Mouse (Mus musculus) limb, embryonic 14.5 days (tissue): Measurements from ENCODE around the gene B4galnt3. TPM values are rescaled to one million over a fixed set of nuclear protein-coding genes. Genes with fewer than 3 reads are reported as not detected.

ENCODE experiments used
- ATAC-seq: fragments of 200-750 bp; cut with Nextera tagmentation; 2 replicates; pipeline ENCODE4 v1.8.0; 2017; ENCODE audit warnings: low read depth, moderate number of reproducible peaks, moderate TSS enrichment; ENCODE audit not compliant: low FRiP score
- DNase-seq: peaks from one replicate; pipeline ENCODE4 v3.0.0-alpha.2; 2015; ENCODE audit warnings: low spot score
- H3K27ac ChIP-seq: fragments of 300-500 bp; sonication (generic); replicated peaks from 2 replicates; pipeline ENCODE4 v1.5.1; 2014; ENCODE audit warnings: low read depth, mild to moderate bottlenecking, low read length, moderate library complexity, mixed read lengths
- H3K27me3 ChIP-seq: fragments of 300-500 bp; sonication (generic); 2 replicates; pipeline ENCODE4 v1.6.1; 2014; ENCODE audit warnings: low read length, mixed read lengths; ENCODE audit not compliant: control insufficient read depth, insufficient read depth
- H3K36me3 ChIP-seq: fragments of 300-500 bp; sonication (generic); 2 replicates; pipeline ENCODE4 v1.6.1; 2014; ENCODE audit warnings: mild to moderate bottlenecking, low read length, moderate library complexity, mixed read lengths; ENCODE audit not compliant: control insufficient read depth, insufficient read depth
- H3K4me1 ChIP-seq: fragments of 300-500 bp; sonication (generic); 2 replicates; pipeline ENCODE4 v1.6.1; 2014; ENCODE audit warnings: antibody characterized with exemption, low read length, mixed read lengths; ENCODE audit not compliant: control insufficient read depth, insufficient read depth
- H3K4me2 ChIP-seq: fragments of 300-500 bp; sonication (generic); replicated peaks from 2 replicates; pipeline ENCODE4 v1.6.1; 2014; ENCODE audit warnings: low read depth, mild to moderate bottlenecking, low read length, moderate library complexity; ENCODE audit not compliant: severe bottlenecking
- H3K4me3 ChIP-seq: fragments of 300-500 bp; sonication (generic); replicated peaks from 2 replicates; pipeline ENCODE4 v1.5.1; 2014; ENCODE audit warnings: low read length
- H3K9ac ChIP-seq: fragments of 300-500 bp; sonication (generic); 2 replicates; pipeline ENCODE4 v1.6.1; 2014; ENCODE audit warnings: mild to moderate bottlenecking, low read depth, low read length, moderate library complexity; ENCODE audit not compliant: severe bottlenecking
- H3K9me3 ChIP-seq: fragments of 300-500 bp; sonication (generic); 2 replicates; pipeline ENCODE4 v1.6.1; 2016; ENCODE audit warnings: low read length; ENCODE audit not compliant: control insufficient read depth
- POLR2A ChIP-seq: fragments of 200-500 bp; IDR thresholded peaks from 2 replicates; pipeline ENCODE4 v1.8.0; 2012; ENCODE audit warnings: inconsistent platforms, mild to moderate bottlenecking, moderate library complexity, borderline replicate concordance; ENCODE audit not compliant: insufficient read depth, insufficient read length; ENCODE audit errors: extremely low read depth
- WGBS: fragments of 180-500 bp; shearing (Covaris S2); extraction: QIAGEN DNeasy Blood & Tissue Kit; methylation state at CpG from one replicate; pipeline ENCODE4 v1.1.7; 2014; 5-methylcytosine and 5-hydroxymethylcytosine counted together
- polyA plus RNA-seq, 2 experiments: library from polyadenylated mRNA; depleted of rRNA in 1 of 2; stranded (reverse) in 1 of 2; unstranded in 1 of 2; fragments of >200 nt; fragmentation: Nextera tagmentation in 1 of 2; extraction: Ambion mirVana in 1 of 2; gene quantifications; 2 replicates each; pipeline versions ENCODE4 v1.2.1 to v1.2.3; 2012 to 2014

The B4galnt3 gene
- polyA plus RNA-seq, 2 experiments = 0.37 to 3.7 TPM

DNA sequence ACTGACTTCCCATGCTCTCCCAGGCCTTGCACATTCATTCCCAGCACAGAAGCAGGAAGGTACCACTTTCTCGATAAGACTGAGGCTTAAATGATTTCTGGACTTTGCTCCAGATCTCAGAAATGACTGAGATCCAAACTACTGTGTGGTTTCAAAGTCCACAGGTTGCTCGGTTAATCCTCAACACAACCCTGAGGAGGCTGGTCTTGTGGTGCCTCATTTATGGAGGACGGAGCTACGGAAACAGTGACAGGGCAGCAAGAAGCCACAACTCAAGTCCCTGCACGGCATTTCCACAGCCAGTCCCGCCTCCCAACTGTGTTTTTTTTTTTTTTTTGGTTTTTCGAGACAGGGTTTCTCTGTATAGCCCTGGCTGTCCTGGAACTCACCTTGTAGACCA lies 43.3 kb downstream of the B4galnt3 start:
- no peak overlapping the region for H3K27ac ChIP-seq
- no peaks in the 10 kb centered on the region for H3K36me3 ChIP-seq
- no peak overlapping the region for H3K4me2 ChIP-seq
- no peak for ATAC-seq
- no peaks in the 10 kb centered on the region for H3K9me3 ChIP-seq
- no peak for TF ChIP-seq POLR2A
- no peak overlapping the region for H3K4me3 ChIP-seq
- no peak overlapping the region for H3K9ac ChIP-seq
- H3K4me1 ChIP-seq = no peaks in the 10 kb centered on the region
- H3K27me3 ChIP-seq = no peaks in the 10 kb centered on the region
- DNase-seq = no peak
- 84% methylated on average over 7 of the region's 7 CpGs for WGBS

DNA sequence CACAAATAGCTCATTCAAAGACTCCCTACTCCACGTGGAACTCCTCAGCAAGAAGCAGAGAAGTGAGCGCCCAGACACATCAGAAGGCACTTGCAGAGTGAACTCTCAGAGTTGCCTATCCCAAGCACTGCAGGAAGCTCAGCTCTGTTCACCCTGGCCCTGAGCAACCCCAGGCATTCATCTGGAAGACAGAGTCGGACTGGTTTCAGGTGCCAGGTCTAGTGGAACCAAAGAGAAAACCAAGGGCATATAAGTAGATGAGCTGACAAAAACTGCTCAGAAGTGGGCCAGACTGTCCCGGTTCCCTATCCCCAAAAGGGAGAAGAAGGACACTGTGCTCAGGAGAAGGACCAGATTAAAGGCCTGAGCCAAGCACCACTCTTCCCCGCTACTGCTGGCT lies 44.5 kb downstream of the B4galnt3 start:
- Histone ChIP-seq H3K4me2 (no peak overlapping the region), H3K36me3 (no peaks in the 10 kb centered on the region), H3K4me3 (no peak overlapping the region), H3K4me1 (no peaks in the 10 kb centered on the region), H3K27ac (no peak overlapping the region), H3K9ac (no peak overlapping the region), H3K9me3 (no peaks in the 10 kb centered on the region), H3K27me3 (no peaks in the 10 kb centered on the region)
- no peak for ATAC-seq
- DNase-seq = no peak
- TF ChIP-seq POLR2A = no peak
- 79% methylated on average over 5 of the region's 5 CpGs for WGBS

DNA sequence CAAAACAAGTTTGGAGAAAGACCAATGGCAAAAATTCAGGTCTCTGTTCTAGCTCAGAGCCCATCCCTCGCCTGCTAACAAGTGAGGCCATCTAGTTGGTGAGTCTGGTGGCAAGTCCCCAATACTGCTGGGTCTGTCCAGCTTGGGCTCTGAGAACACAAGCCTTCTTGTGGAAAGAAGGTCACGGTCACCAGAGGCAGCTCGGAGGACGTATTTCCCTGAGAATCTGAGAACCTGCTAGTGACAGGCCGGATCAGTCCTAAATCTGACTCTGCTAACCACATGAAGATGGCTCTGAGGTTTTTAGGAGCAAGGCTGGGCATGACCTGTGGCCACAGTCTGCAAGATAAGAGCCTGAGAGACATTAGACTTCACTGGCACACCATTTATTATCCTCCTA lies 47.7 kb downstream of the B4galnt3 start:
- H3K27me3 ChIP-seq = no peaks in the 10 kb centered on the region
- no peak overlapping the region for H3K4me2 ChIP-seq
- 74% methylated on average over 5 of the region's 5 CpGs for WGBS
- no peaks in the 10 kb centered on the region for H3K36me3 ChIP-seq
- H3K9me3 ChIP-seq = no peaks in the 10 kb centered on the region
- no peak overlapping the region for H3K4me3 ChIP-seq
- TF ChIP-seq POLR2A = no peak
- H3K9ac ChIP-seq = no peak overlapping the region
- H3K4me1 ChIP-seq = no peaks in the 10 kb centered on the region
- ATAC-seq (no peak), DNase-seq (no peak)
- no peak overlapping the region for H3K27ac ChIP-seq

DNA sequence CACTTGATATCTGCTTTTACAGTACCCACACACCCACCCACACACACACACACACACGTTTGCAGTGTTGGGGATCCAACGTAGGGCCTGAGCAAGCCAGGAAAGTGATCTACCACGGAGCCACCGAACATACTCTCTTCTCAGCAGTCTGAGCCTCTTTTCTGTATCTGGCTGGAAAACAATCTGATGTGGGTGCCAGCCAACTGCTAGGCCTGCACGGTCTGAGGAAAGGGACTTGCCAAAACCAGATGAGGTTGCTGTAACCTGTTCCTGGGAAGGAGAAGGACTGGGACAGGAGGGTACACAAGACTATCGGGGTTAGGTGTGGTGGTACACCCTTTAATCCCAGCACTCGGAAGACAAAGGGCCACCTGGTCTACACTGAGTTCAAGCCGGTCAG lies 51.1 kb downstream of the B4galnt3 start:
- no peak overlapping the region for H3K9ac ChIP-seq
- DNase-seq (no peak), ATAC-seq (no peak)
- H3K36me3 ChIP-seq = no peaks in the 10 kb centered on the region
- no peaks in the 10 kb centered on the region for H3K9me3 ChIP-seq
- no peaks in the 10 kb centered on the region for H3K4me1 ChIP-seq
- 80% methylated on average over 8 of the region's 8 CpGs for whole genome bisulfite sequencing
- TF ChIP-seq POLR2A = no peak
- H3K4me3 ChIP-seq = no peak overlapping the region
- no peaks in the 10 kb centered on the region for H3K27me3 ChIP-seq
- H3K4me2 ChIP-seq = no peak overlapping the region
- H3K27ac ChIP-seq = no peak overlapping the region

DNA sequence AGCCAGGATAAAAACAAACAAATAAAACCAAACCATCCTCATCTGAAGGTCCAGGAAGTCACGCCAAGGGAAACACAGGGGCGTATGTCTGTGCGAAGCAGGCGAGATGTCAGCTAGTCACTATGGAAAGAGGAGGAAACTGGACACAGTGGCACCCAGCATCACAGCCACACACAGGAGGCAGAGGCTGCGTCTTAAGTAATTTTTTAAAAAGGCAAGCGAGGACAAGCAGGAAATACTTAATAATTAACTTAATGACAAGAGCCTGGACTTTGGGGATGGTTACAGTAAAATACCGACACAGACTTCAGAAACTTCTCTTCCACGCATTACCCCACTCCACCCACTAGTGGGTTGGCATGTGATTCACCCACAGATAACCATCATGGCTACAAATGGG lies 51.8 kb downstream of the B4galnt3 start:
- no peak for ATAC-seq
- Histone ChIP-seq H3K36me3 (no peaks in the 10 kb centered on the region), H3K4me1 (no peaks in the 10 kb centered on the region), H3K4me2 (no peak overlapping the region), H3K9ac (no peak overlapping the region), H3K9me3 (no peaks in the 10 kb centered on the region), H3K4me3 (no peak overlapping the region), H3K27ac (no peak overlapping the region), H3K27me3 (no peaks in the 10 kb centered on the region)
- TF ChIP-seq POLR2A = no peak
- 71% methylated on average over 8 of the region's 8 CpGs for WGBS
- DNase-seq = no peak

DNA sequence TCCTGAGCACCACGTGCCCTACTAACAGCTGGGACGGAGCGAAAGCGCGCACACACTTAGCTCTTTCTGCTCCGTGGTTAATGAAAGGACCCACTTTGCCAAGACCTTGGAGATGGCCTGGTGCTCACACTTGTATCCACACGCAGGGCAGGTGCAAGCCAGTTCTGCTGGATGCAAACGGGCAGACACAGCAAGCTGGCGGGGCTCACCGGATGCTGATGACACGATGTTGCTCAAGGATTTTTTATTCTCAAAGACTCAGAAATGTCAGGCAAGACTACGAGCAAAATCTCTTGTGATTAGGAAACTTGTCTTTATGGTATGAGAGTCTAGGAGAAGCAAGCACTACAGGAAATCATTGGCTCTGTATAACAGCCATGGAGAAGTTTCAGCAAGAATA lies 52.9 kb downstream of the B4galnt3 start:
- DNase-seq (no peak), ATAC-seq (no peak)
- H3K4me2 ChIP-seq = no peak overlapping the region
- H3K27ac ChIP-seq = no peak overlapping the region
- no peak overlapping the region for H3K4me3 ChIP-seq
- 84% methylated on average over 12 of the region's 12 CpGs for WGBS
- no peaks in the 10 kb centered on the region for H3K27me3 ChIP-seq
- H3K4me1 ChIP-seq = no peaks in the 10 kb centered on the region
- TF ChIP-seq POLR2A = no peak
- no peaks in the 10 kb centered on the region for H3K36me3 ChIP-seq
- H3K9ac ChIP-seq = no peak overlapping the region
- H3K9me3 ChIP-seq = no peaks in the 10 kb centered on the region
